Mouse (Mus musculus) embryo, embryonic 10.5 days (tissue): Measurements from ENCODE around the gene Sema6c.

Experiments used
- DNase-seq: peaks from one replicate; pipeline ENCODE4 v3.0.0-alpha.2; 2015; ENCODE audit warnings: low spot score

Gene Sema6c

DNA sequence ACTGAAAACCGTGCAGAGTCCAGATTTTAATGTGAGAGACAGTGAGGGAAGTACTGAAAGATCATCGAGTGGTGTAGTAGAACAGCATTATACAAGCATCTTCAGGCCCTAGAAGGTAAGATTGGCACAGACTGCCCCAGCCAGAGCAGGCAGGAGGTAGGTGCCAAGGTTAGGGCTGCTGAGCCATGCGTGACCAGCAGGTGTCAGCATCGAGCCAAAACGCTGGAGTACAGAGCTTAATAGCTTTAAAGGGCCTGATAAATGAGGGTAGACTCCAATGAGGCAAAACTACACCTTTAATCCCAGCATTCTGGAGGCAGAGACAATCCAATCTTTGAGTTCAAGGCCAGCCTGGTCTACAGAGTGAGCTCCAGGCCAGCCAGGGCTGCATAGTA, 17.6 kb upstream of the Sema6c start:
- peak; percentile 88 for DNase-seq

DNA sequence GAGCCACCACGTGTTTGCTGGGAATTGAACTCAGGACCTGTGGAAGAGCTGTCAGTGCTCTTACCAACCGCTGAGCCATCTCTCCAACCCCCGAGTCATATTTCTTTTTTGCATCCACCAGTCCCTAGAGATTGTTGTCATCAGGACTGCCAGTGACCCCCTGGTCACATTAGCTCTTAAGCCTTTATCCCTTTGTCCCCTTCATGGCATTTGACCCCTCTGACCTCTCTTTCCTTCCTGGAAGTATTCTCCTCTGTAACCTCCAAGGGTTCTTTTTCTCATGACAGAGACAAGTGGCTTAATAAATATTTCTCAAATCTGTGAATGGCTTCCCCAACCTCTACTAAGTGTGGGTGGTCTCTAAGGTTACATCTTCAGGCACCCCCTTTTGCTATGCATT, 12.3 kb upstream of the Sema6c start:
- DNase-seq = peak; percentile 54

DNA sequence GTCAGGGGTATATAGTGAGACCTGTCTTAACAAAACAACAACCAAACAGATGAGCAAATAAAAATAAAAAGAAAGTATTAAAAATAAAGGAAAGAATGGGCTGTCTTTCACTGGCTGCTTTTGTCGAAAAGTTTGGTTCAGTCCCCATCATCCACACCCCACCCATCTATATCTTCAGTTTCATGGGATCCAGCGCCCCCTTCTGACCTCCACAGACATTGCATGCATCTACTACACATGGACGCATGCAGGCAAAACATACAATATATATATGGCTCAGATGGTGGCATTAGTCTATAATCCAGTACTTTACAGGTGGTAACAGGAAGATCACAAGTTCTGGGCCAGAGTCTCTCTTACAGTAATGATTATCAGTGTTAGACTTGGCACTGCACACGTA, 6.4 kb upstream of the Sema6c start:
- DNase-seq = no peak

DNA sequence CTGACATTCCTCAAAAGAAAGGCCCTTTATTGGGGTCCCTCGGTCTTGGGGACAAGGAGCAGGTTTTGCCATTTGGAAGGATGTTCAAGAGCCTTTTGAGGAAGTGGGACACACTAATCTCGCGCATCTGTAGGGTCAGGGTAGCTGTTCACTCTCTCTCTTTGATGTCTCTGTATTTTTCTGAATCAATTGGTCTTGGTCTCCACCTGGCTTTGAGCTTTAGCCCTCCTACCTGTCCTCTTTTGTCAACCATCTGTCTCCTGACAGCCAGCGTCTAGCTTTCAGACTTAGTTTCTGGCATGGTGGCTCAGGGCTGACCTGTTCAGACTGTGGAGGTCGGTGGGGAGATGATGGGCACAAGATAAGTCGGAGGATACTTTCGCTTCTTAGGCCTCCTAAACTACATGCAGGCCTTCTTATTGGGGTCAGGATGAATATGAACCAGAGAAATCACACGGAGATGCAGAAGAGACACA, 708 bp upstream of the Sema6c start:
- DNase-seq = peak; percentile 38

DNA sequence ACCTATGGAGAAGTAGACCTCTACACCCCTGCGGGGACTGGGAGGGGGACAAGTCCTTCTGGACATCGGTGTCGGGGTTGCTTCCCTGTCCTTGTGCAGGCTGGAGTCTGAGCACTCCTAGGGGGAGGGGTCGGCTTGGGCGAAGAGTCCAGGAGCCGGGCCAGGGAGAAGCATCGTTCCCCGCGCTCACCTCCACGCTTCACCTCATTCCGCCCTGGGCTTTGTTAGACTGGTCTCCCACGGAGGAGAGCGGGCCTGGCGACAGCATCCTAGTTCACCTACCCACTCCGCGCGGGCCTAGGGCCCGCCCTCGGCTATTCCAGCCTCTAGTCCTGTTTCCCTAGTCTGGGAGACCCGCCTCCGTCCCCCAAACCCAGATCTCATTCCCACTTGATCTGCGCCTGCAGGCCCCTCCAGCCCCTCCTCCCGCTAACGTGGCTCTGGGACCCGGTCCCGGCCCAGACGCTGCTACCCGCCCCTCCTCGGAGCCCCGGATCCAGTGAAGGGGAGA, 839 bp downstream of the Sema6c start:
- DNase-seq = peak; percentile 53

DNA sequence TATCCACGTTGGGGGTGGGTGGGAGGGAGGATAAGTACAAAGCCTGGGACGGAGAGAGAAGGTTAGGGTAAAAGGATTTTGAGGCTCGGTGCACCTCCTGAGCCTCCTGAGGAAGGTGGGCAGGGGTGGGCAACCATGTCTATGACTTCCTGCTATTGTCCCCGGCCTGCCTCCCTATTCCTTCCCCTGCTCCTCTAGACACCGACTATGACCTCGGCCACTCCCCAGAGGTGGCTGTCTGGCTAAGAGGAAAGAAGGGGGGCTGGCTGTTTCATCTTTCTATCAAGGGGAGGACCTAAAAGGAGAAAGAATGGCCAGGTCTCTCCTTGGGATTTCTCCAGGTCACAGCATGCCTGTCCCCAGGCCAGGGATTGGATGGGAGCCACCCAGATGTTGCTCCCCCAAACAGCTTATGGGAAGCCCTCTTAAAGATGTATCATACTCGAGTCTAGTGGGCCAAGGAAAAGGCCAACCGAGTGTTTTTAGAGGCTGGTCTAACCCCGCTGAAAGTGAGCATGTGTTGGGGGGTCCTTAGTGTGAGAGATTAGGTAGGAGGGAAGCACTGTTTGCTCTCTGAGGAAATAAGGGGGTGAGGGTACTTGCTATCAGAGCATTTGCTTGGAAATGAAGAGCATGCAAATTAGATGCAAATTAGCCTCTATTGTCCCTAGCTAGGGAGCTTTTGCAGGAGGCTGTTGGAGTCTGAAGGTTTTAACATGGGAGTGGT, 1.5 kb downstream of the Sema6c start:
- no peak for DNase-seq

DNA sequence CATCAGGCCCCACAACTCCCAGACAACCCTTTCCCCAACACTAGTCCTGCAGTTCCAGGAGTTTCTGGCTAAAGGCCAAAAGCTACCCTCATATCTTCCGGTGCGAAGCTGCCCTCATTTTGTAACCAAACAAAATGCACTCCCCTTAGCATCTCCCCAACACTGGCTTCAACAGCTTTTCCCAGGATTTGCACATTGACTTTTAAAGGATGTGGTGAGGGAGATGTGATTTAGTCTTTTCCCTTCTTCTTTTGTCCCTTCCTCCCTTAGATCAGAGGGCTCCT, 2.0 kb downstream of the Sema6c start:
- DNase-seq = no peak

DNA sequence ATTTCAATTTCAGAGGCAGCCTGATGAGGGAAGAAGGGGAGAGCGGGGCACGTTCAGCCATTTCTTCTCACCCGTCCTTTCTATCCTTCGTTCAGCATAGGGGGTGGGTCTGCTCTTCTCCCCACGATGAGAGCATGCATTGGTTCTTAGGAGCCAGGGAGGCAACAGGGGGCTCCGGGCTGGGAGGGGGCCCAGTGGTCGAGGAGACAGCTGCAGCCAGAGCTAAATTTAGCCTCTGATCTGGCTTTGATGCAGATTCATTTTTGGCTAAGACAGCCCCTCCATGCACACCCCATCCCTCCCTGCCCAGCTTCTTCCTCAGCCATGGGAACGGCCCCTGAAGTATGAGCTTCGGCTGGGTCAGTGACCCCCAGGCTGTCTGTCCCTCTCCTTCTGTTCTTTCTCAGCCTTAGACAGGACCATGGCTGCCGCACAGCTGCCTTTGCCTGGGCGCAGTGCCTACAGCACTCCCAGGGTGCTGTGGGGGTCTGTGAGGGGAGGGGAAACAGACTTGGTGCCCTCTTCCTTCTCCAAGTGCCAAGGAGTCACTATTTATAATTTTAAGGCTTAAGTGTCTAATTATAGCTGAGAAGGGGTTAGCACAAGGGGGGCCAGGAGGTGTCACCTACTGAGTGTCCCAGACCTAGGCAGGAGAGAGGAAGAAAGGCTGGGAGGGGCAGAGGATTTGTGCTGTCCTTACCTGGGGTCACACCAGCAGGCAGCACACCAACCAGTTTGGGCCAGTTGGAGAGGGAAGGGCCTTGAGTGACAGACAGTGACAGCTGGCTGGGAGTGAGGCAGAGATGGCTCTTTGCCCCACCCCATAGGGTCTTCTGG, 3.4 kb downstream of the Sema6c start:
- DNase-seq = no peak

DNA sequence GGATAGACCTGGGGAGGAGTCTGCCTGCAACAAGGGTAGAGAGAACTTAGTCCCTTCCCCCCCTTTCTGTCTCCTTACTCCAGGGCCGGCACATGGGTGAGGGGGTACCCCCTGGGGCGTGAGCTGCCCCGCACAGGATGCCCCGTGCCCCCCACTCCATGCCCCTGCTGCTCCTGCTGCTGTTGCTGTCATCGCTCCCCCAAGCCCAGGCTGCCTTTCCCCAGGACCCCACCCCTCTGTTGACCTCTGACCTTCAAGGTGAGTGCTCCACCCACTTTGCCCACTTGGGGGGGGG, 3.9 kb downstream of the Sema6c start:
- DNase-seq = no peak

DNA sequence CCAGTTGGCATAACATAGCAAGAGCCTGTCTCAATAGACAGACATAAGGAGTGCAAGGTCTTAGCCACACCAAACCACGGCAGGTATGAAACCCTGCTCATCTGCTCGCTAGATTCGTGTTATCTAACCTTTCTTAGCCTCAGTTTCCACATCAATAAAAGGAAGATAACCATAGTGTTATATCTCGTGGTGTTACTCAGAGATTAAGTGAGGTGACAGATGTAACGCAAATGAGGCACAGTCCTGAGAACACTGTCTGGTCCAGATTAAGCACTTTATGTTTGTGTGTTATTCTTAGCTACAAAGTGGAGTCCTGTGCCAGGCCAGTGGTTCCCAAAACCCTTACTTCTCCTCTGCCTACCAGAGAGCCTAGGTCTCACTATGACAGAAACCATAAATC, 4.6 kb downstream of the Sema6c start:
- no peak for DNase-seq

DNA sequence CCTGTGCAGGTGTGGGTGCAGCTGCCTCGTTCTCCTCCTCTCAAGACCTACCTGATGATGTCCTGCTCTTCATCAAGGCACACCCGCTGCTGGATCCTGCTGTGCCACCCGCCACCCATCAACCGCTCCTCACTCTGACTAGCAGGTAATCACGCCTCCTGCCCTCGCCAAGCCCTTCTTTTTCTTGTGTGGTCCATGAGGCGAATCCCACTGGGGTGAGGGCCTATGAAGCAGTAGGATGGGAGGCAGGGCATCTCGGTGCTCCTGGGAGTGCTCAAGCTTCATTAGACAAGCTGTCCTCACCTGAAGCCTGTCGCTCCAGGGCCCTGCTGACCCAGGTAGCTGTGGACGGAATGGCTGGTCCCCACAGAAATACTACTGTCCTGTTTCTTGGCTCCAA, 9.7 kb downstream of the Sema6c start:
- DNase-seq = no peak

DNA sequence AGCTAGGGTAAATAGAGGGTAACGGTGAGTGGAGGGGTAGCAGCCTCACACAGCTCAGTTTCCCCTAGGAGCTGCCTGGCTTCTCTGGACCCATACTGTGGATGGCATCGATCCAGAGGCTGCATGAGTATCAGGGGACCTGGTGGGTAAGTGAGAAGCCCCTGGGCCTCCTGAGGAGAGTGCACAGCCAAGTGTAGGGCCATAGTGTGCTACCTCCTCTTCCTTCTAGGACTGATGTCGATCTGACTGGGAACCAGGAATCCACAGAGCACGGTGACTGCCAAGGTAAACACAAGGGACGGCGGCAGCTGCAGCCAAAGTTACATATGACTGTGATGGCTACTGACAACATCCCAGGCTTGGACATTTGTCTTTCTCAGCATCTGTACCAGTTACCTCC, 10.8 kb downstream of the Sema6c start:
- no peak for DNase-seq

DNA sequence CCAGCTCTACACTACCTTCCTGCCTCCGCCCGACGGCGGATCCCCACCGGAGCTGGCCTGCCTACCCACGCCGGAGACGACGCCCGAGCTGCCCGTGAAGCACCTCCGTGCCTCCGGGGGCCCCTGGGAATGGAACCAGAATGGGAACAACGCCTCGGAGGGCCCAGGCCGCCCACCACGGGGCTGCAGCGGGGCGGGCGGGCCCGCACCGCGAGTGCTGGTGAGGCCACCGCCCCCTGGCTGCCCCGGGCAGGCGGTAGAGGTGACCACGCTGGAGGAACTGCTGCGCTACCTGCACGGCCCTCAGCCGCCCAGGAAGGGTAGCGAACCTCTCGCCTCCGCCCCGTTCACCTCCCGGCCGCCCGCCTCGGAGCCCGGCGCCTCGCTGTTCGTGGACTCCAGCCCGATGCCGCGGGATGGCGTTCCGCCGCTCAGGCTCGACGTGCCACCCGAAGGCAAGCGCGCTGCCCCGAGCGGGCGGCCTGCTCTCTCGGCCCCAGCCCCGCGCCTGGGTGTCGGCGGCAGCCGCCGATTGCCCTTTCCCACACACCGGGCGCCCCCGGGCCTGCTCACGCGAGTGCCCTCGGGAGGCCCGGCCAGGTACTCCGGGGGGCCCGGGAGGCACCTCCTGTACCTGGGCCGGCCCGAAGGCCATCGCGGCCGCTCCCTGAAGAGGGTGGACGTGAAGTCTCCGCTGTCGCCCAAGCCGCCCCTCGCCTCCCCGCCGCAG, 12.4 kb downstream of the Sema6c start:
- DNase-seq = no peak

DNA sequence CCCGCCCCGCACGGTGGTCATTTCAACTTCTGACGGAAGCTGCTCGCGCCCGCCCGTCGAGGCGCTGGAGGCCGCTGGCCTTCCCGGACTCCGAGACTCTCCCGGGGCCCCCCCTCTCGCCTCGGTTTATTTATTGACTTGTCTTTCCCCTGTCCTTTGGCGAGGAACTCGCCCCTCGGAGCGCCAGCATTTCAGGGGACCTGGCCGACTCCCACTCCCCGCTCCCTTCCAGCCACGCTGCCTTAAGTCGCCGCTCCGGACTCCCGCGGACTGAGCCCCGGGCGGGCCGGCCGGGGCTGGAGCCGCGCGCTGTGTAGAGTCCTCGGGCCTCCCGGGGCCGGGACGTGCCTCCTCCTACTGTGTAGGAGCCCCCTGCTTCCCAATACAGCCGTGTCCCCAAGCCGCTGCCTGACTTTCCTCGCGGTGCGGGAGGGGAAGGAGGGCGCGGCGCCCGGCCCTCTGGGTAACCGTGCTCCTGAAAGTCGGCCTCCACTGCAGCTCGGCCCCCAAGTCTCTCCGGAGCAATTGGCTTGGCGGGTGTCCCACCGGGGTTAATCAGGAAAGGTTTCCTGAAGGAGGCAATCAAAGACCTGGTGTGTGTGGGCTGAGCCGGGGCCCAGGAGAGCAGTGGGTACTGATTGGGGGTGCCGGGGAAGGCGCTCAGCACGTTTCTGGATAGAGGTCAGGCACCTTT, 13.1 kb downstream of the Sema6c start:
- peak; percentile 27 for DNase-seq

DNA sequence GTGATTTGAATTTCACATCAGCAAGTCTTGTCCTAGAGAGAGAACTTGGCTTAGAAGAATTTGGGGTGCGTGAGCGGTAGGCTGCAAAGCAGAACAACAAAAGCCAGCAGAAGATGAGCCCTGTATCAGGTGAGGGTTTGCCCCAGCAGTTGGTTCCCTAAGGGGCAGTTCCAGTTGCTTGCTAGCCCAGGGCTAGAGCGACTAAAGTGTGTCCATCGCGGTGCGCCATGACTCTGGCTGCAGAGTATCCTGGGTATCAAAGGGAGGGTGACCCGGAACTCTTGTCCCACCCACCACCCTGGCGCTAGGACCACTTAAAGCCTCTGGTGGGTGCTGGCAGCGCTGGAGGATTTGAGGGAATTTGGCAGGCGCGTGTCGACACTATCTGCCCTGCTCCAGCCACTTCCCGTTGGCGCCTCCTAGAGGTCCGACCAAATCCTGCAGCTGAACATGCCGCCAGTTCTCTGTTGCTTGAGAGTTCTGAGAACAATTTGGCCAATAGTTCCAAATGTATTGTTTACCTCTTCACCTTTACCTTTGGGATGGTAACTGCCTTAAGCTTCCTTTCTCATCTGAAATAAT, 13.8 kb downstream of the Sema6c start:
- peak; percentile 88 for DNase-seq

DNA sequence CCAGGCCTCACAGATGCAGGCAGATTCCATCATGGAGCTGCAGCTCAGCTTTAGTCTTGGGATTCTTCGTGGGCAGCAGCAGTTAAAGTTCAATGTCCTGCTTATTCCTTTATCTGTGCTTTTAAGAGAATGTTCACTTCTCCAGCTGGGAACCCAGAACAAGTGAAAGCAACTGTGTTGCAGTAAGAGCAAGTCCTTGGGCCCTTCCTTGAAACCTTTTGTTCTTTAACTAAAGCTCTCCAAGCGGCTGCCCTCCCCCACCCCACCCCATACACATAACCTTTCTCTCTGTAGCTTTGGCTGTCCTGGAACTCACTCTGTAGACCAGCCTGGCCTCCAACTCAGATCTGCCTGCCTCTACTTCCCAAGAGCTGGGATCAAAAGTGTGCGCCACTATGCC, 16.2 kb downstream of the Sema6c start:
- no peak for DNase-seq

DNA sequence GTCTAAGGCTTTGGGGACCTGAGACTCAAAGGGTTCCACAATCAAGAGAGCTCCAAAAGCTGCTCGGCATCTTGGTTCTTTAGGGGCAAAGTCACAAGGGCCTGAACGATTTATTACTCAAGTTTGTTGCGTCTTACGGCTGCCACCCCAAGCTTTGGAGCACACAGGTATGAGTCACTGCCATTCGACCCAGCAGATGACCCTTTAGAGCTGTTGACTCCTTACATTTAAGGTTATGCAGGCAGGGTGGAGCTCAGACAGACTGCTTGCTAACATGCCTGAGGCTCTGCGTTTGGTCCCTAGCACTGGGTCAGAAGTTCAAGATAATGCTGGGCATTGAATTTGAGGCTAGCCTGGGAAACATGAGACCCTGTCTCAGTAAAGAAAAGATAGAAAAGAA, 17.3 kb downstream of the Sema6c start:
- DNase-seq = no peak

DNA sequence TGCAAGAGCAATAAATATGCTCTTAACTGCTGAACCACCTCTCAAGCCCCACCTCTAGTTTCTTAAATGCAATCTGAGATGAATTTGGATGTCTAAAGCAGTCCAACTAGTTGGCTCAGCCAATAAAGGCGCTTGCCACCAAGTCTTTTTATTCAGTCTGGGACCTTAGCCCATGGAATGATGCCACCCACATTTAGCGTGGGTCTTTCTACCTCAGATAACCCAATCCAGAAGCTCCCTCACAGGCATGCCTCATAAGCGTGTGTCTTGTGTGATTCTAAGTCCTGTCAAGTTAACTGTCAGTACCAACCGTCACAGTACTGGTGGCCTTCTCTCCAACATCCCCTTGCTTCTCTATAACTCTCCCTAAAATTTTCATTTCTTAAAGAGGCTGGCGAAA, 18.7 kb downstream of the Sema6c start:
- DNase-seq = no peak

DNA sequence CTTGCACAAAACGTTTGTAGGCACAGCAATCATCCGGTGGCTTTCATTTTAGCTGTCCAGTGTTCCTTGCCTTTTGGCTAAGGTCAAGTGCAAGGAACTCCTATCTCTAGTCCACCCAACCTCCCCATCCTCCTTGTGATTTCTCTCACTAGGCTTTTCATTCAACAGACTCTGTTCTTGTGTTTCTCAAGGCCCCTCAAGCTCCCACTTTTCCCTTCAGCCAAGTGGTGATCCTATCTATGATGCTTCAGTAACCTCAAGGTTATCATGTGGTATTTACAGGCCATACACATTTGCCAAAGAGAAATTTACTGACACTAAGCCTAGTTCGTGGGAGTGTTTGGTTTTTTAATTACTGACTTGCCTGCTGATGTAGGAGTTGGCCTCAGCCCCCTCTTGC, 19.6 kb downstream of the Sema6c start:
- DNase-seq = no peak

DNA sequence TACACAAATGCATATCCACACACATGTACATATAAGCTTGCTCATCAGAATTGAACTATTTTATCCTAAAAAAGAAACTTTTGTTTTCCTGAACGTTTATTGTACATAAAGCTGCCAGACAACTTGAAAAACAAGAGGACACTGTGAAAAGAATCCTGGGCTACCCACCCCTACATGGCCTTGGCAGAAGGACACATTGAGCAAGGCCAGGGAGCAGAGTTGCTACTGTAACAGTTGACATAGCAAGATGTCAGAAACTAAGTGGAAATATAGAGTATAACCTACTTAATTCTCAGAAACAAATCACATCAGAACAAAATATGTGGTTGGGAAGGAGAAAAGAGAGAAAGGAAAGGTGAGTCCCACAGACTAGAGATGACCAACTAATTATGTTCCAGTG, 21.6 kb downstream of the Sema6c start:
- DNase-seq = no peak

DNA sequence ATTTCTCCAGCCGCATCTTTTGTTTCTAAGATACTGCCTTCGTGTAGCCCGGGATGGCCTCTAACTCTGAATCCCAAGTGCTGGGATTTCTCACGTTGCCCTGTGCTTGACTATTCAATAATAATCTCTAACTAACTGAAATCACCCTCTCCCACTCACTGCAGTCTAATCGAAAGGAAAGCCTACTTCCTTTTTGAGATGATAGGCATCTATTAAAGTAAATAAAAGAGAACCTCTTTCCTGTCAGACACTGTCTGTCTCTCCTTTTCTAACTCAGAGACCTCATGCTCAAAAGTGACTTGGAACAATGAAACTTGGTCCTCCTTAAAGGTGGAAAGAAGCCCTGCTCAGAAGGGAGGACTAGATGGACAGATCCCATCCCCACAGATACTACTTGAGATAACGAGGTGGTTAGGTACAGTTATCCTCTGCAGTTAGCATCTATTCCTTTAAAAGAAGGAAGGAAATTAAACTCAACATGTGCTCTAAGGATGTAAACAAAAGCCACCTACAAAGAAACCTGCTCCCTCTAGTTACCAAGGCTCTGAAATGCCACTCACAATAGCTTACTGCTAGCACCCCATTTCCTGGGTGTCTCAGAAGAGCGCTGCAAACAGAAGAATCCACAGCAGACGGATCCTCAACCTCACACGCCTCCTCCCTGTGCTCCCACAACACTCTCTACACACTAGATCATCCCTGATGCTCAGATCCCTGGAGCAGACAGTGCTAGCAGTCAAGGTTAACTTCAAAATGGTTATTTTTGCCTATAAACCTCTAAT, 24.7 kb downstream of the Sema6c start:
- DNase-seq = no peak
